Mouse (Mus musculus) ES-Bruce4 (cell line): ENCODE data around the gene Kptn. TPM values are rescaled to one million over a fixed set of nuclear protein-coding genes. Genes with fewer than 3 reads are reported as not detected.

Source experiments
- H3K27ac ChIP-seq: 2 replicates; pipeline ENCODE4 v1.5.1; 2012; ENCODE audit warnings: low read length, inconsistent platforms; ENCODE audit not compliant: insufficient read depth
- H3K27me3 ChIP-seq: 2 replicates; pipeline ENCODE4 v1.6.1; 2012; ENCODE audit warnings: mild to moderate bottlenecking, low read length, inconsistent platforms; ENCODE audit not compliant: control insufficient read depth, poor library complexity, insufficient read depth, severe bottlenecking
- H3K36me3 ChIP-seq: 2 replicates; pipeline ENCODE4 v1.6.1; 2012; ENCODE audit warnings: inconsistent platforms, mild to moderate bottlenecking, low read length, moderate library complexity; ENCODE audit not compliant: control insufficient read depth, poor library complexity, insufficient read depth, severe bottlenecking
- H3K4me1 ChIP-seq: one replicate; pipeline ENCODE4 v1.8.1; 2011; ENCODE audit warnings: low read length; ENCODE audit not compliant: control insufficient read depth, insufficient read depth
- H3K4me3 ChIP-seq: 2 replicates; pipeline ENCODE4 v1.5.1; 2011; ENCODE audit warnings: low read depth, mild to moderate bottlenecking, low read length
- H3K9ac ChIP-seq: 2 replicates; pipeline ENCODE4 v1.6.1; 2012; ENCODE audit warnings: low read depth, mild to moderate bottlenecking, inconsistent platforms; ENCODE audit not compliant: poor library complexity, severe bottlenecking
- H3K9me3 ChIP-seq: replicated peaks from 2 replicates; pipeline ENCODE4 v1.6.1; 2012; ENCODE audit warnings: mild to moderate bottlenecking, low read length, inconsistent platforms; ENCODE audit not compliant: control insufficient read depth, poor library complexity, insufficient read depth, severe bottlenecking
- CTCF ChIP-seq: IDR thresholded peaks from one replicate; pipeline ENCODE4 v1.8.1; 2011; ENCODE audit warnings: low read depth, low read length
- EP300 ChIP-seq: IDR thresholded peaks from 2 replicates; pipeline ENCODE4 v1.6.1; 2011; ENCODE audit warnings: low read depth, low read length; ENCODE audit not compliant: insufficient read depth
- POLR2A ChIP-seq: IDR thresholded peaks from one replicate; pipeline ENCODE4 v1.8.1; 2011; ENCODE audit warnings: low read length; ENCODE audit not compliant: insufficient read depth
- polyA plus RNA-seq: library from polyadenylated mRNA; stranded (reverse); fragments of >200 nt; gene quantifications from 2 replicates; pipeline ENCODE4 v1.2.4, GENCODE M21; 2011; ENCODE audit warnings: low read depth; ENCODE audit not compliant: missing spikeins, insufficient read depth, insufficient read length

The Kptn gene
- polyA plus RNA-seq, 1 experiment, result 8.5 TPM

DNA sequence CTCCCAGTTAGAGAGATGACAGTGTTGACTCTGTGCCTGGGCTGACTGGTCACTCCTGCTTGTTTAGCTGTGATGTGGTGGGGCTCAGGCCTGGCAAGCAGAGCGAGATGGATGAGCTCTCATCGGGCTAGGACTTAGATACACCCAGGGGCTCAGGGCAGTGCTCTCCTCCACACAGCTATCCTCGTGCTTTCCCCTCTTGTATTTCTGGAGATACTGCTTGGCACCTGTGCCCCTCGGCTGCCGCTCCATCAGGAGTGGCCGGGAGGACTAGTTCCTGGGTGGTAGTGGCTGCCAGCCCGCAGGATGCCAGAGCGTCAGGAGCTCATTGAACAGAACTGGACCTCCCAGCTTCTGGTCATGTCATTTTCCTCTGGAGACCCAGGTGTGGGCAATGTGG, 9.5 kb upstream of the Kptn start:
- Histone ChIP-seq H3K9me3 (no peaks in the 10 kb centered on the region), H3K27ac (no peak overlapping the region), H3K4me3 (no peak overlapping the region), H3K36me3 (peaks cover 9% of the 10 kb centered on the region), H3K27me3 (no peaks in the 10 kb centered on the region), H3K4me1 (no peaks in the 10 kb centered on the region), H3K9ac (no peak overlapping the region)
- no peak for TF ChIP-seq EP300
- TF ChIP-seq POLR2A, result no peak
- TF ChIP-seq CTCF, result no peak

DNA sequence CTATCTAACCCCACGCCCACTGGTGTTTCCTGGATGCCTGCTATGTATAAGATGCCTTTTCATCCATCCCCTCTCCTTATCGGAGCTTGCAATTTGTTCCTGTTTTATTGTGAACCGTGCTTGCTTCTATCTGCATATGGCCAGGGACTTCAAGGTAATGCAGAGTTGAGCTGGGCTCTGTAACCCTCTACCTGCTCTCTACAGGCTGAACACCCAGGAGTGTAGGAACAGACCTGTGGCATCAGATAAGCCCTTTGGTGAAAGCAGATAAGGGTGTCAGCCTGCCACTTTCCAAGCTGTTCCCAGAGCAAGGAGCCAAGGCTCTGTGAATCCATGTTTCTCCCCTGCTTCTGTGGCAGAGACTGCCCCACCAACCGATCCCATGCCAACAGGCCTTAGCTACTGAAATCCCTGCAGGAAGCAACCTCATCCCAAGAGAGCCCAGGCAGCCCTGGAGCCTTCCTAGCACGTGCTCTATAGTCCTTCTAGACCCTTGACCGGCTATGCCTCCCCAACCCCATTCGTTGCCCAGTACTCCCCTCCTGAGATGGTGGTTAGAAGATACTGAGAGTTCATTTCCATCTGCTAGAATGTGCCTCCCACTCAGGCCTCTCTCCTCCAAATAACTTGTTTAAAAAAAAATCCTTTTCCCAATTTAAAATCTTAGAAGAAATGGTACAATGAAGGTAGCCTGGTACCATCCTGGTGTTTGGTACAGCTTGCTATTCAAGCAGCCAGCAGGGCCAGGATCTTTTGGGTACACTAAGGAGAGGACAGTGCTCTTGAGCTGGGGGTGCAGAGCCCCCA, 8.2 kb upstream of the Kptn start:
- no peak for TF ChIP-seq CTCF
- TF ChIP-seq EP300, result no peak
- TF ChIP-seq POLR2A, result no peak
- Histone ChIP-seq H3K4me3 (no peak overlapping the region), H3K4me1 (no peaks in the 10 kb centered on the region), H3K9me3 (no peaks in the 10 kb centered on the region), H3K27ac (no peak overlapping the region), H3K27me3 (no peaks in the 10 kb centered on the region), H3K36me3 (peaks cover 9% of the 10 kb centered on the region), H3K9ac (no peak overlapping the region)

DNA sequence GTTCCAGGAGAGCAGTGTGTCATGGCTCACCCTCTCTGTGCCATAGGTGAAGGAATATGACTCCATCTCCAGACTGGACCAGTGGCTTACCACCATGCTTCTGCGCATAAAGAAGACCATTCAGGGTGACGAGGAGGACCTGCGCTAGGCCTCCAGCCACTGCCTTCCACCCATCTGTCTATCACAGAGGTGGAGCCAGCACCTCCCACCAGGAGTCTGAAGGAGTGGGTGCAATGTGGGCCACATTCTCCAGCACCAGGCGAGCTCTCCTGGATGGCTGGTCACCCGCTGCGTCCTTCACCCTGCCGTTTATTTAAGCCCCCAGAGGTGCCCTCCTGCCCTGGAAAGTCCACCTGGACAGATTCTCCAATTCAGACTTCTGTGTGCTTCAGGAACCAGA, 3.3 kb upstream of the Kptn start:
- Histone ChIP-seq H3K36me3 (no peaks in the 10 kb centered on the region; the same call in 1 of the 2 replicates), H3K9me3 (no peaks in the 10 kb centered on the region), H3K9ac (no peak overlapping the region), H3K27me3 (no peaks in the 10 kb centered on the region), H3K27ac (no peak overlapping the region), H3K4me1 (no peaks in the 10 kb centered on the region), H3K4me3 (no peak overlapping the region)
- TF ChIP-seq EP300 (no peak), CTCF (no peak), POLR2A (no peak)

DNA sequence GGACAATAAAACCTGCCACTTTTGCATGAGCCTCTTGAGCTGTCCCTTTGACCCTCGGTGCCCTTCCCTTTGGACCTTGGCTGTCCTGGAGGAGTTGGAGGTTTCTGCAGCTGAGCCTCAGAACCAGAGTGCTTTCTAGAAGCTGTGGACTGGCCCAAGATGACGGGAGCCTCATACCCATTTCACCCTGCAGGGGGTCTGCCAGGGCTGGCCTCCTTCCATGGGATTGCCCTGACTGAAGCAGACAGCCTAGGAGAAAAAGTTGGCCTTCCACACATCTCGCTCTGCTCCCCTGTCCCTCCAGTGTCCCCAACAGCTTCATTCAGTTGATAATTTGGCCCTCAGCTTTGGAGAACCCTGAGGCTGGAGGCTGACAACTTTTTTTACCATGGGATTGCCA, 2.6 kb upstream of the Kptn start:
- Histone ChIP-seq H3K9ac (no peak overlapping the region), H3K36me3 (no peaks in the 10 kb centered on the region; the same call in 1 of the 2 replicates), H3K4me1 (no peaks in the 10 kb centered on the region), H3K27me3 (no peaks in the 10 kb centered on the region), H3K27ac (no peak overlapping the region), H3K4me3 (no peak overlapping the region), H3K9me3 (no peaks in the 10 kb centered on the region)
- TF ChIP-seq EP300 (no peak), POLR2A (no peak), CTCF (no peak)

DNA sequence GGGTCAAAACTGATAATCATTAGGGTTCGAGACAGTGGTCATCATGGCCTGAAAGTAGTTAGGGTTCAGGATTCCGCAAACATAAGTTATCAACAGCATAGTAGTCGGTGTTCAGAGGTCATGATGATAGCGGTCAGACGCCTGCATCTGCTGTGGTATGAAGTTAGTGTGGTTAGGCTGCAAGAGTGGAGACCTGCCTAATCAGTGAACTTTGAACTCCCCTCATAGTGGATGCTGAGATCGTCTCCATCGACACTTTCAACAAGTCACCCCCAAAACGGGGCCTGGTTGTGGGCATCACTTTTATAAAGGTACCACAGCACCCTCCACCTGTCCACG, 536 bp downstream of the Kptn start:
- Histone ChIP-seq H3K27ac (no peak overlapping the region), H3K9me3 (no peaks in the 10 kb centered on the region), H3K36me3 (no peaks in the 10 kb centered on the region; the same call in 1 of the 2 replicates), H3K9ac (no peak overlapping the region), H3K4me1 (no peaks in the 10 kb centered on the region), H3K4me3 (peak overlapping the region; percentile 29), H3K27me3 (no peaks in the 10 kb centered on the region)
- no peak for TF ChIP-seq CTCF
- no peak for TF ChIP-seq EP300
- TF ChIP-seq POLR2A, result no peak

DNA sequence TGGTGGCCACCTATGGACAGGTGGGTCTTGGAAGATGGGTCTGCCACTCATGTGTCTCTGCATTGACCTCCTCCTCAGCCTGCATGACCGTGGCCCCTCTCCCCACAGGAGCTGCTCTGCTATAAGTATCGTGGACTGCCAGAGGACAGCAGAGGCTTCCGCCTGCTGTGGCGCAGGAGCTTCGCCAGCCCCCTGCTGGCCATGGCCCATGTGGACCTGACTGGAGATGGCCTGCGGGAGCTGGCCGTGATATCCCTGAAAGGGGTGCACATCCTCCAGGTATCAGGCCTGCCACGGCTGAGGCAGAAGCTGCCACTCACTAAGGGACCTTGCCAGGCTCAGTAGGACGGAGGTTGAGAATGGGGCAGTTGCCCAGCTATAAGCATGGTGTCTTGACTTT, 6.1 kb downstream of the Kptn start:
- Histone ChIP-seq H3K27me3 (no peaks in the 10 kb centered on the region), H3K4me1 (no peaks in the 10 kb centered on the region), H3K9me3 (no peaks in the 10 kb centered on the region), H3K27ac (no peak overlapping the region), H3K36me3 (no peaks in the 10 kb centered on the region), H3K9ac (no peak overlapping the region), H3K4me3 (no peak overlapping the region)
- TF ChIP-seq EP300, result no peak
- TF ChIP-seq POLR2A, result no peak
- TF ChIP-seq CTCF, result no peak
